Mouse (Mus musculus) adrenal gland, postnatal 25 days (tissue): ENCODE measurements around the gene Rnf144b. TPM values are rescaled to one million over a fixed set of nuclear protein-coding genes. Genes with fewer than 3 reads are reported as not detected.

ENCODE experiments used
- DNase-seq: peaks from one replicate; pipeline ENCODE4 v3.0.0; 2021; ENCODE audit warnings: mixed read lengths
- long read RNA-seq: library from polyadenylated mRNA; stranded (forward); transcript quantifications from one replicate; pipeline ENCODE4 v2.0.0, GENCODE M21; 2021
- total RNA-seq: library from RNA; stranded (reverse); gene quantifications from 2 replicates; pipeline ENCODE4 v1.2.3, GENCODE M21; 2021

Gene Rnf144b
- 2.8 and 3.9 TPM in 2 replicates for total RNA-seq
- long read RNA-seq, full-length matches to known transcripts: 4 of 8 reads
- long read RNA-seq, partial matches to known transcripts: 1 of 8 reads
- long read RNA-seq, other reads (novel, unspliced or antisense): 3 of 8 reads

- peak; percentile 50 for DNase-seq
Observed at GRCm38 (mm10) chr13:47122537-47123430, at the start of gene Rnf144b. Gene Rnf144b (plus strand): TSS chr13:47122656.

- no peak for DNase-seq
Observed at GRCm38 (mm10) chr13:47076156-47076555, 46.3 kb upstream of the Rnf144b start.

DNA sequence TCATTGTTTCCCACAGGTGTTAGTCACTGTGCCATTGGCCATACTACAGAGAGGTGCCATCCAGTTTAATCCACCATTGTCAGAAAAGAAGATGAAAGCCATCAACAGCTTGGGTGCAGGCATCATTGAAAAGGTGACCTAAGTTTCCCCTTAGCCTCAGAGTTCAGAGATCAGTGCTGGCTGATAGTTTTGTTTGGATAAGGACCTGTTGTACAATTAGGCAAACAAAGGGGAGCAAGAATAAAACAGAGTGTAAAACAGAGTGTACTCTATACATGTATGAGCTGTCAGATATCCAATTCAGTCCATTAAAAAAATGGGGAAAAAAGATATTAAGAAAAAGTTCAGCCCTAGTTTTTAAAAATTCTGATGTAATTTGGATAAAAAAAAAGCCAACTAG lies 45.1 kb upstream of the Rnf144b start:
- DNase-seq: no peak

DNA sequence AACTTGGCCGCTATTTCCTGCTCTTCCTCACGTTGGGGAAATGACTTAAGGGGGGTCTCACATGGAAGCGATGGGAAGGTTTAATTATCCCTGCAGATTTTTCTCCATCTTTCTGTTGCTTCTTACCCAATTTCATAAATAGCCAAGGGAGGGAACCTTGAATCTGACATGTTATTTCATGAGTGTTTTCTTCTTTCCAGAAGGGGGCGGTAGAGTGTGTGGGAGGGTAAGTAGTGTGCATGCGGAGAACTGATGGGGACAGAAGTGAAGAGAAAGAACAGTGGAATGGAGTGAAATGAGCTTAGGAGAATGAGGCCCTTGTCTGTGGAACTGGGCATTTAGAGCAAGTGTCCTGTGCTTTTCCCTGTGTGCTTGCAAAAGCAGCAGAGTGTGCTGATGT lies 43.7 kb upstream of the Rnf144b start:
- no peak for DNase-seq

DNA sequence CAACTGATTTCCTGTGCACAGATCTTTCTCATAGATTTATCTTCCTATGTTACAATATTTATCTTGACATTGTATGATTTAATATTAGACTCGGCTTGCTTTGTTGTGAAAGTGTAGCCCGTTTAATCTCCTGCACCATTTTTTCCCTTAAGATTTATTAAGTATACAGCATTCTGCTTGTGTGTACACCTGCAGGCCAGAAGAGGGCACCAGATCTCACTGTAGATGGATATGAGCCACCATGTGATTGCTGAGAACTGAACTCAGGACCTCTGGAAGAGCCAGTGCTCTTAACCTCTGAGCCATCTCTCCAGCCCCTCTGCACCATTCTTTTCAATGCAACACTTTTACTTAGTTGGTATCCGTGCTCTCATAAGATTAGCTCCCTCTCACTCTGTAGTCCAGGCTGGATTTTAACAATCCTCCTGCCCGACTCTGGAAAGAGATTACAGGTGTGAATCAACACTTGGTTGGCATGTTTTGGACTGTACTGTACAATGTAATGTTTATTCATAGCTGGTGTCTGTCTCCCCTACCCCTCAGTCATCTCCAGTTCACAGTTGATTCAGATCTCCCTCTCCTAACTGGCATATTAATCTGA lies 41.5 kb upstream of the Rnf144b start:
- no peak for DNase-seq

DNA sequence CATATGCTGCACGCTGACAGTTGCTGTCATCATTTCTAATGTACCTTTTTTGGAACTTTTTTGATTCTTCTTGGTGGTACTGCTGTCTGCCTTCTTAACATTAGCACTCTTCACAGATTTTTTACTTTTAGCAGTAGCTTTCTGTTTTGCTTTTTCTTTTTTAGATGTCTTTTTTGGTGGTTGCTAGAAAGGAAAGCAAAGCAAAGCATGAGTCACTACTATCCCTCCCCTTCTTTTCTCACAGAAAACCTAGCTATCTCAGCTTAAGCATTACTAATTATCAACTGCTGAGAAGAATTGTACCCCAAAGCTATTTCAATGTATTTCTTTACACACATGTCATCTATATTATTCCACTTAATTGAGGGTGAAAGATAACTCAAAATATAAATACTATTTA lies 34.0 kb upstream of the Rnf144b start:
- DNase-seq: no peak

DNA sequence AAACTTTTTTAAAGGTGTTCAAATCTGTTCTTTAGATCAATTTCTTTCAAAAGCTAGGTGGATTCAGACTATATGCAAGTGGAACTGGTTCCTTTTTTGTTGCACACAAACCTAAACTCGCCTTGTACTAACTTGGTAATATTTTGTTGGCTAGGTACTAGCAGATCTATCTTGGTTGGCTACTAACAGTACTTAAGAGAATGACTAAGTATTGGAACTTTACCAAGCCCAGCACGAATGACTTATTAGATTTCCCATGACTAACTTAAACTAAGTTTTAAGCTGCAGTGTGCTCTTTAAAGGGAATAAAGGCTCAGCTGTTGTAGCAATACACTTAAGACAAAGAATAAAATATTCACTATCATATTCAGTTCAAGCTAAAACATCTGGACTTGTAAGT lies 33.2 kb upstream of the Rnf144b start:
- no peak for DNase-seq

DNA sequence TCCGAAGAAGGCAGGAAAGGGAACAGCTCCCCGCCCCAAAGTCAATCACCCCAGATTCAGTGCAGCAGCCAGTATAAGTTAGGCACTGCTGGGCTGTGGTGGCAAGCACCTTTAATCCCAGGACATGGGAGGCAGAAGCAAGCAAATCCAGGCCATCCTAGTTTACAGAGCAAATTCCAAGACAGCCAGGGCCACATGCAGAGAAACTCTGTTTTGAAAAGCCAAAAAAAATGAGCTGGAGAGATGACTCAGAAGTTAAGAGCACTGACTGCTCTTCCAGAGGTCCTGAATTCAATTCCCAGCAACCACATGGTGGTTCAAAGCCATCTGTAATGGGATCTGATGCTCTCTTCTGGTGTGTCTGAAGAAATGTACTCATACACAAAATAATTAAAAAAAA lies 28.7 kb upstream of the Rnf144b start:
- DNase-seq: no peak

- DNase-seq: no peak
Observed at GRCm38 (mm10) chr13:47096591-47096990, 25.9 kb upstream of the Rnf144b start.

DNA sequence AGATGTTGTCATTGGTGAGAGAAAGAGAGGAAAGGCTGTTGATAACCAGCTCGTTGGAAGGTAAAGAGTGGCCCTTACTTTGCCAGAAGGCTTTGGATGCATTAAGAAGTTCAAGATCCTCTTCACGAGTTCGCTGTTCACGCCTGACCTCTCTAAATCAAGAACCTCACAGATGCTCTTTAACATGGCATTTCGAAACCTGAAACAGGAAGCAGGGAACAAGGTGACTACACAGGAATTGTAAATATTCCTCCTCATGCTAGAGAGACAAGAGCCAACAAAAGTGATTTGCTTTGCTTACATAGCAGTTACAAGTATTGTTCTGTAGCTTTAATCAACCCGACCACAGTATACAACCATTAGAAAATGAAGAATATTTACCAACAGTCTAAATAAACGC lies 23.2 kb upstream of the Rnf144b start:
- DNase-seq: no peak

DNA sequence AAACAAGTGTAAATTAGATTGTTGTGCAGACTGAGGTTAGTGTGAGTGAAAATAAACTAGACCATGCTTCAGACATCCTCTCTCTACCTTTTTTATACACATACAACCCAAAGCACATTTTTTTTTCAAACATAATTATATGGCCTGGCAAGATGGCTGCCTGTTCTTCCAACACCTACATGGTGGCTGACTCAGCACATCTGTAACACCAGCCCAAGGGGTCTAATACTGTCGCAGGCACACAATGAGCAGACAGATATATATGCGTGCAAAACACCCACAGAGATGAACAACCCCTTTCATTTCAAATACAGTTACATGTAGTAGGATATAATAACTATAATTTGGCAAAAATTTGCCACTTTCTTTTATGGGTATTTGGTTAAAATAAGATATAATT lies 21.9 kb upstream of the Rnf144b start:
- DNase-seq: no peak

DNA sequence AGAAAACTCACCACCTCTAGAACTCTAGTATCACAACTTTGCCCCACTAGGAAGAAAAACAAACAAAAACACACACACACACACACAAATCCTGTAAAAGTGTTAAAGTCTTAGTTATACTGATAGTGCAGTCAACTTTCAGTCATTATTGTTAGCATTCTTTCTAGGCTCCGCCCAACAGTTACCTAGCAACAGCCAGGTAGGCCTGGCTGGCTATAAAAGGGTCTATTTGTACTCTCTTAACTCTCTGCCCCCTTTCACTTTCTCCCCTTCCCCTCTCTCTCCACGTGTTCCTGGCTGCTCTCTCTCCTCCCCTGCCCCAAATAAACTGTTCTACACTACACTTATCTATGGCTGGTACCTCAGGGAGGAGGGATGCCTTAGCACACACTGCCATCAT lies 18.3 kb upstream of the Rnf144b start:
- no peak for DNase-seq

GRCm38 (mm10) chr13:47104856-47105541 lies 17.5 kb upstream of the Rnf144b start:
- DNase-seq: peak; percentile 12

DNA sequence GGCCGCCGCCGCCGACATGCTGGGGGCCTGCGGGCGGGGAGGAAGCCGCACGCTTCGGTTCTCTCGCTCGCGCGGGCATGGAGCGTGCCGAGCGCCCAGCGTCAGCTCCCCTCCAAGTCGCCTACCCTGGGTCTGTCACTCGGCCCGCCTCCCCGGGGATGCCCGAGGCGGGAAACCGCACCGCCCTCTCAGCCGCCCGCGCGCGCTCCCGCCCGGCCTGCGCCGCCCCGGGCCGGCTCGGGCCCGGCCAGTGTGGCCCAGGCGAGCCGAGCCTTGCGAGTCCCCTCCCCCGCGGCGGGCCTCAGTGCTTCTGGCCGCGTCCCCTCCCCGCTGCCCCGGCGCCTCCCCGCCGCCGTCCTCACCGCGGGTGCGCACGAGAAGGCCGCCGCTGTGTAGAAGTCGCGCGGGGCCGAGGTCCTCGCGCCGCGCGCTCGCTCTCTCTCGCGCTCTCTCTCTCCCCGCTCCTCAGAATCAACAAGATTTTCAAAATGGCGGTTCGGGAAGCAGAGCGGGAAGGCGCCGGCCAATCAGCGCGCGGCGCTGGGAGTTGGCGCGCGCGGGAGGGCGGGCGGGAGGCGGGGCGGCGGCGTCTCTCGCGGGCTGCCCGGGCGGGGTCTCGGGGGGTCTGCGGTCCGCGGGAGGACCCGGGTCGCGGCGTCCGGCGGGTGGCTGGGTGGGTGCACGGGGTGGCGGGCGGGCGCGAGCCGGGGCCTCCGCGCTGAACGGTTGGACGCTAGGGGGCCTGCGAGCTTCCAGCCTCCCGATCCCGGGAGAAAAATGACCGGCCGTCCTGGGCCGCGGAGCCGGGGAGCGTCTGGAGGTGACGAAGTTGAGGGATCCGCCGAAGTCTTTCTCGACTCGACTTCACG lies 16.5 kb upstream of the Rnf144b start, which contains the start of gene Dek:
TSS of gene Dek (minus strand) at position 491 of the 869 bp plus-strand sequence.
- DNase-seq: peak; percentile 83

DNA sequence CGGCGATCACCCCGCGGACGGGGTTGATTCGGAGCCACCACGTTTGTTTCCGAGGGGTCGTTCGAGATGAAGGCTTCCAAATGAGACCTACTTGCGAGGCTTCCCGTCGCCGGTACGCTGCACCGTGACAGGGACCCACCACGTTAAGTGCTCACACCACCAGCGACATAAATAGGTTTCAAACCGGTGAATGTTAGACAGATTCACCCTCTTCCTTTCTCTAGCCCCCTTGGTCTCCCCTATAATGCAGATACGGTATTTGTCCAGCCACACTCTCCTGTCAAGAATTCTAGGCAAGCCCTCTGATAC lies 15.9 kb upstream of the Rnf144b start:
- DNase-seq: no peak

- no peak for DNase-seq
Observed at GRCm38 (mm10) chr13:47109239-47109638, 13.2 kb upstream of the Rnf144b start.

GRCm38 (mm10) chr13:47111185-47111584 lies 11.3 kb upstream of the Rnf144b start:
- no peak for DNase-seq

- no peak for DNase-seq
Observed at GRCm38 (mm10) chr13:47112056-47112455, 10.4 kb upstream of the Rnf144b start.

- no peak for DNase-seq
Observed at GRCm38 (mm10) chr13:47112924-47113323, 9.5 kb upstream of the Rnf144b start.

GRCm38 (mm10) chr13:47116000-47116399 lies 6.5 kb upstream of the Rnf144b start:
- no peak for DNase-seq

- DNase-seq: no peak
Observed at GRCm38 (mm10) chr13:47121333-47121889, 1.0 kb upstream of the Rnf144b start.

- DNase-seq: no peak
Observed at GRCm38 (mm10) chr13:47124449-47124848, 2.0 kb downstream of the Rnf144b start.
